Mouse (Mus musculus): Measurements from ENCODE around the gene Zfp697.

Gene Zfp697

GRCm38 (mm10) chr3:98382246-98382939 lies at the start of gene Zfp697:
Gene Zfp697 (plus strand): TSS chr3:98382461.
- DNase-seq (ENCODE audit: low spot score in 2 of 2): peak; percentile 56 to 60

- no peak for DNase-seq (ENCODE audit: low spot score in 2 of 2)
These were observed 48.3 kb upstream of the Zfp697 start for GRCm38 (mm10) chr3:98334010-98334409.

DNA sequence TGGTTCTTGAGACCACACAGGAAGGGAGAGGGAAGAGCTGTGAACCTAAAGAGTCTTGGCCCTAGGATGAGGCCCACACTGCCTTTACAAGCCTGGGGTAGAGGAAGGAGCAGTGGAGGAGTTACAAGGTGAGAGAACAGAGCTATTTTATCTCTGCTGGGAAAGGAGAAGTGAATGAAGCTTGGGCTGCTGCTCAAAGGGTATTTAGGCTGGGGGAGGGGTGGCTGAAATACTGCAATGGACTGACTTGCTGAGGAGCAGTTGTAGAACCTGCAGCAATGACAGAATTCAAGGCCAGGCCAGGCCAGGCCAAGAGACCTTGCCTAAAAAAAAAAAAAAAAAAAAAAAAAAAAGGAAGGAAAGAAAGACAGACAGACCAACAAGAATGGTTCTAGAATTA lies 46.9 kb upstream of the Zfp697 start:
- no peak for DNase-seq (ENCODE audit: low spot score in 2 of 2)

DNA sequence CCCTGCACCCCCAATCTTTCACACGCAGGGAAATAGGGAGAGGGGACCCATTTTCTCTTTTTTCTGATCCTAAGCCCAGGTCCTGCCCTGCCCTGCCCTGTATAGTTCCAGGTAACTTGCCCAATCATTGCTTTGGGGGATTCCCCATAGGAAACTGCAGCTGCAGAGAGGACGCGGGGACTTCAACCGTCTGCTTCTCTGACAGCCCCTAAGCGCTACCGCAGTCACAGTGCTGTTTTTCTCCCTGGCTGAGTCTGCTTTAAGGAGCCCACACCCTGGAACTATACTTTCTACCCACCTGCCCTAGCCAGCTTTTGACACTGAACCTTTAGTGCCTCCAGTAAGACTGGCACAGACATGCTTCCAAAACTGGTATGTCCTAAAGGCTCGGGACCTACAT lies 46.4 kb upstream of the Zfp697 start:
- no peak for DNase-seq (ENCODE audit: low spot score in 2 of 2)

DNA sequence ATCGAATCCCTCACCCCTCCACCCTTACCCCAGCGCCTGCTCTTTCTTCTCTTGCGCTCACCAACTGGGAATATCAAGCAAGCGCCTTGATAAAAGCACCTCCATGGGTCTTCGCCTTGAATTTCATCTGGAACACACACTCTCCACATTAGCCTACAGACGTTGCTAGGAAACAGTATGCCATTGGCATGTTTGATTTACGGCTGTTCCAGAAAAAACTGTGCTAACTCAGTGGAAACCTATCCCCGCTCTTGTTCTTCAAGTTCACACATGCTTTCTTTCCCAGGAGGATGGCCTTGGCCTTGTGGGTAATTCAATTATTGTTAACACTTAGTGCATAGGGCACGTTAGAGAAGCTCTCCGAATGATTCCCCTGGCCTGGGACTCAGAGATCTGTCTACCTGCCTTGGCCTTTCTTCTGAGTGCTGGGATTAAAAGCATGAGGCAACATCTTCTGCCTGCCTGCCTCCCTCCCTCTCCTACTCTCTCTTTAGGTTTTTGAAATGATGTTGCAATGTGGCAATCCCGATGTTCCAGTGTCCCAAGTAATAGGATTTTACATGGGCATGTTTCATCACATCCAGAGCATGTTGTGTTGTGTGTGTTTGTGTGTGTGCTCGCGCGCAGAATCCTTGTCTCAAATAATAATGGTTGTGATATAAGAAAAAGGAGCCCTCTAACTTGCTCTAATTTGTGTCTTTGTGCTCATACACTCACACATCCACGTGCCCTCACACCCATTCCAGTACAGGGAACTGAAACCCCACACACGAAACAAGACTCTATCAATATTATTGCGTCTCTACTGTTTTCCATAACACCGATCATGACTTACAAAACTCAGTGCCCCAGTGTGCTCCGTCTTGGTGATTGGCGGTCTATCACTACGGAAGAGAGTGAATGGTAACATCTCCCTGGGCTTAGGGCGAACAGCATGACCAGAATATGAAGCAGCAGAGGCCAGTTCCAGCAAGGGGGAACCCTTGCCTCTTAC lies 45.3 kb upstream of the Zfp697 start:
- no peak for DNase-seq (ENCODE audit: low spot score in 2 of 2)

GRCm38 (mm10) chr3:98338584-98339041 lies 43.6 kb upstream of the Zfp697 start:
- peak; percentile 34 to 40 for DNase-seq (ENCODE audit: low spot score in 2 of 2)

DNA sequence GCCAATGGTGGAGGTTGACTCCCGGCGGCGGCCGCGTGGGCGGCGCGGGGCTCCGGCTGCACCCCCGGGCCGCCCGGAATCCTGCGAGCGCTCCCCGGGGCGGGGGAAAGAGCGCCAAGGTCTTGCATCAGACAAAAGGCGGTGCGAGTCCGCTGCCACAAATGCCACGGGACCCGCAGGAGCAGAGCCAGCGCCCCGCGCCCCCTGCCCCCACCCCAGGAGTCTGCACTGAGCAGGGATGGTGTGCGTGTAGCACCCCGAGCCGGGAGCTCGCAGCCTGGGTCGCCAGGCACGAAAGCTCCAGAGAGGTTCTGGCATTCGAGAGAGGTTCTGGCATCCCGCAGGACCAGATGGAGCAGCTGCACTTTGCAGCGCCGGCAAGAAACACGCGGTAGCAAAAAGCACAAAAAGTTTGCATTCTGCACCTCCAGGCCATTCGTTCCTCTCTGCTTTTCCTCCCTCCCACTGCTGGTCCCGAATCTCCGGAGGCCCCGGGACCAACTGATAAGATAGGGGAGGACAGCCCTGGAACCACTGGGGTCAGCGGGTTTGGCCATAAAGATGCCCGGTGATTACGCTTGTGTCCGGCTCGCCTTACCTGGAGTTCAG lies 43.1 kb upstream of the Zfp697 start:
- DNase-seq (ENCODE audit: low spot score in 2 of 2): peak; percentile 29 to 47

GRCm38 (mm10) chr3:98339706-98340109 lies 42.6 kb upstream of the Zfp697 start, which contains the start of gene Phgdh:
Gene Phgdh (minus strand): TSS chr3:98339990.
- peak; percentile 33 to 42 for DNase-seq (ENCODE audit: low spot score in 2 of 2)

- DNase-seq (ENCODE audit: low spot score in 2 of 2): no peak
These were observed 41.3 kb upstream of the Zfp697 start for GRCm38 (mm10) chr3:98340818-98341594.

DNA sequence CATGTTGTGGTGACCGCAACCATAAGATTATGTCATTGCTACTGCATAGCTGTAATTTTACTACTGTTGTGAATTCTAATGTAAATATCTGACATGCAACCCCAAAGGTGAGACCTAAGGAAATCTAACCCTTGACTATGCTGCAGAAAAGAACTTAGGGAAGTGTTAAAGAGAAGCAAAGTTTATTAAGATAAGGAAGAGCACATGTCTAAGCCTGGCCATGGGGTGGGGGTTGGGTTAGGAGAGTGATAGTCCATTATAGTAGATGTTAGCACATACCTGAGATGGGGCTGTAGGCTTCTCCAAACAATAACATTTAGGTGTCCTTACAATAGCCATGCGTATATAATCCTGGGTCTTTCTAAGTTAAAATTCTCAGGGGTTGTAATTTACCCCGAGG lies 39.0 kb upstream of the Zfp697 start:
- no peak for DNase-seq (ENCODE audit: low spot score in 2 of 2)

DNA sequence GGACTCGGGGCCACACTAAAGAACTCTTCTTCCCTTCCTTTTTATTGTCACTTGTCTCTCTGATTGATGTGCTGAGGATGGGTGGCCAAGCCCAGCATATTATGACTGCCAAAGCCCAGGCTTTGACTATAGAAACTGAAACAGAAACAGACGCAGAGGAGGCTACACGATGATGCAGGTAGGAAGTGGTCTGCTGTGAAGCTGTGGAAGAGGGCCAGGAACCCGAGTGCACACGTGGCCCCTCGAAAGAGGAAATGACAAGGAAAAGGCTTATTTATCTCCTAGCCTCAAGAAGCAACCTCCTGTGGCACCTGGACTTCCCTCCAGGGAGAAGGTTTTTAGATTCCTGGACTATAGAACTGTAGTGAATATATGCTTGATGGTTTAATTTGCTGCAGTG lies 34.2 kb upstream of the Zfp697 start:
- no peak for DNase-seq (ENCODE audit: low spot score in 2 of 2)

DNA sequence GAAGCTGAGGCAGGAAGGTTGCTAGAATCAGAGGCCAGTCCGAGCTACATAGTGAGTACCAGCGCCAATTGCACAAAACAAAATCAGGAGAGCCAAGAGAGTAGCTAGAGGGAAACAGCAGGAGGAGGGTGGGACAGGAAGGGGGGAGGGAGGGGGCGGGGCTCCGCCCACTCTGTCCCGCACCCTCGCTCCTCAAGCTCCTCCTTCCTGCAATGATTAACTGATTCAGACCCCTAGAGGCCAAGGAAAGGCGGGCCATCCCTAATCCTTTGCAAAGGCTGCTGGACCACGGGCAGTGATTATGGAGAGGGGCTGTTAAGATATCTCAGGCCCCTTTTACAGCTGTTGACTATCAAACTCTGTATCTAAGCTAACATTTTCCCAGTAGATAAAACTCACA lies 33.6 kb upstream of the Zfp697 start:
- no peak for DNase-seq (ENCODE audit: low spot score in 2 of 2)

DNA sequence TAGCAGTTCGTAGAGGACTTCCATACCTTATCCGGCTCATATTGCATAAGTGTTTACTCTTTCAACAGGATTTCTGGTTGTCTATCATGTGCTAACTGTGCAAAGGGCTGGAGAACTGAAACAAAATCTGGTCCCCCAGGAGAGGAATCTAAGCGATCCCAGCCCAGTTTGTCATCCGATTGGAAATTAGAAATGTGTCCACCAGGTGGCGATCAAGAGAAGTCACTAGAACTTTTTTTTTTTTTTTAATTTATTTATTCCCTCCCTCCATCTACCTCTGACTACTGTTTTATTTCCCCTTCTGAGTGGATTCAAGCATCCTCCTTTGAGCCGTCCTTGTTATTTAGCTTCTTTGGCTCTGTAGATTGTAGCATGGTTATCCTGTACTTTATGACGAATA lies 28.4 kb upstream of the Zfp697 start:
- DNase-seq (ENCODE audit: low spot score in 2 of 2): peak; percentile 17 to 36

- no peak for DNase-seq (ENCODE audit: low spot score in 2 of 2)
These were observed 26.8 kb upstream of the Zfp697 start for GRCm38 (mm10) chr3:98355344-98356025.

GRCm38 (mm10) chr3:98356026-98356365 lies 26.3 kb upstream of the Zfp697 start:
- no peak for DNase-seq (ENCODE audit: low spot score in 2 of 2)

DNA sequence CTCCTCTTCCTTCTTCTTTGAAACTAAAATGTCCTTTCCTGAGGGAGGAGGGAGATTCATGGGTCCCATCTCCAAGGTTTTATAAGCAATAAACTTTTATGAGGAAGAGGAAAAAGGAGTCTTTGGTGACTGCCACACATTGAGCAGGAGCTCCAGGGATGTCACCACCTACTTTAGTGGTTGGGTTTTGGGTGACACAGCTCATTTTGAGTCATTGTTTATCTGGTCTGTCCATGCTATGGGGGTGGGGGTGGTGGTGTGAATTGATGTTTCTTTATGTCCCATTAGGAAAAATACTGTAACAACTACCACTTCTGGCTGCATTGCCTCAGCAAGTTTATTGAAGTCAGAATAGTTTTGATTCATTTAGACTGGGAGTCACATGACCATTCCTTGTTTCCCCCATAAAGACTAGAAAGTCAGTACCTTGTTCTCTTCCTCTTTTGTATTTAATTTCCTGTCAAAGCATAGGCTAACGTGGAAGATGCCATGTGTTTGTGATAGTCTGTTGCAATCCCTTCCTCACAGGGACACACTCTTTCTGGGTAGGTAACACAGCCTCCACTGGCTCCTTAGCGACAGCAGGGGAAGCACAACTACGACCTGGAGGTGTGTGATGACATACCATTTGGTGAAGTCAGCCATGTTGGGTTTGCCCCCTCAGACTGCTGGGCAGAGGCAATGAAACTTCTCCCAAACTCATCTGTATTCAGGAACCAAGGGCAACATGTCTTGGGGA lies 25.5 kb upstream of the Zfp697 start:
- DNase-seq (ENCODE audit: low spot score in 2 of 2): no peak

GRCm38 (mm10) chr3:98362753-98363152 lies 19.5 kb upstream of the Zfp697 start:
- DNase-seq (ENCODE audit: low spot score in 2 of 2): no peak

GRCm38 (mm10) chr3:98366086-98366485 lies 16.2 kb upstream of the Zfp697 start:
- no peak for DNase-seq (ENCODE audit: low spot score in 2 of 2)

GRCm38 (mm10) chr3:98366823-98367222 lies 15.4 kb upstream of the Zfp697 start:
- no peak for DNase-seq (ENCODE audit: low spot score in 2 of 2)

DNA sequence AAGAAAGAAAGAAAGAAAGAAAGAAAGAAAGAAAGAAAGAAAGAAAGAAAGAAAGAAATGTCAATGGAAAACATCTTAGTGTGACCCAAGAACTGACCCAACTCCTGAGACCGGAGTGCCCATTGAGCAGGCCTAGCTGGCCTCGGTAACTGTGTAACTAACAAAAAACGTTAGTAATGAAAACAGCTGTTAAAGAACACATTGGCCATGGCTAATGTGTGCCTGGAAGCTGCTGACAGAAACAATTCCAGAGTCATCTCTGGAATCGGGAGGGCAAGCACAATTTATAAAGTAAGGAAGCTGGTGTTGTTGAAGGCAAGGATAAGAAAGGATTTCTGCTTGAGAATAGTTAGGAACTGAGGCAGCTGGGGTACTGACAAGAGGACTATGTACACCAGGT lies 14.0 kb upstream of the Zfp697 start:
- no peak for DNase-seq (ENCODE audit: low spot score in 2 of 2)

All from urinary bladder, adult 18-20 months (tissue).